Mouse (Mus musculus): ENCODE data around the gene Gphn.

DNA sequence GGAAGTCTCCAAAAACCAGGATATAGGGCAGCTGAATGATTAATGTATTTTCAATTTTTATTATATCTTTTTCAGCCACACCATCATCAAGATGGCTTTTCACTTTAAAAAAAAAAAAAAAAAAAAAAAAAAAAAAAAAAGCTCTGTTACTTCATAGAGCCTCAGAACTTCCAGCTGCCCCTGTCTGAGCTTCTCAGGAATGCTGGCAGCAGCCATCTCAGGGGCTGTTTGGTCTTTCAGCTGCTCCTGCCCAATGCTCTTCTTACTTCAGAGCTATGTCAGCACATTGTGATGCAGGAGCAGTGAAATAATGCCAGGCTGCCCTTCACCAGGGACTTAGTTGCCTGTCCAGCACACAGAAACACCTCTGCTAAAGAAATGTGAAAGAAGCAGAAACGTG, 465.1 kb downstream of the Gphn start, which contains the start of gene Fam71d:
- TF ChIP-seq CTCF (IDR thresholded peaks at IDR 0.05; ENCODE audit: low read depth, low read length) (no peak), POLR2A (IDR thresholded peaks at IDR 0.05; ENCODE audit: extremely low read depth, insufficient read depth, low read length) (no peak)

Data from liver, adult 2 months (tissue).